Mouse (Mus musculus) olfactory bulb, adult 2 months (tissue): ENCODE results near the gene Adk.

Experiments
- CTCF ChIP-seq: fragments of 200-500 bp; IDR thresholded peaks from 2 replicates; pipeline ENCODE4 v1.5.1; 2012; ENCODE audit warnings: low read depth, mild to moderate bottlenecking, low read length, moderate library complexity; ENCODE audit not compliant: insufficient read depth
- POLR2A ChIP-seq: fragments of 200-500 bp; IDR thresholded peaks from 2 replicates; pipeline ENCODE4 v1.6.1; 2012; ENCODE audit warnings: mild to moderate bottlenecking, low read depth, low read length, moderate library complexity; ENCODE audit not compliant: insufficient read depth

DNA sequence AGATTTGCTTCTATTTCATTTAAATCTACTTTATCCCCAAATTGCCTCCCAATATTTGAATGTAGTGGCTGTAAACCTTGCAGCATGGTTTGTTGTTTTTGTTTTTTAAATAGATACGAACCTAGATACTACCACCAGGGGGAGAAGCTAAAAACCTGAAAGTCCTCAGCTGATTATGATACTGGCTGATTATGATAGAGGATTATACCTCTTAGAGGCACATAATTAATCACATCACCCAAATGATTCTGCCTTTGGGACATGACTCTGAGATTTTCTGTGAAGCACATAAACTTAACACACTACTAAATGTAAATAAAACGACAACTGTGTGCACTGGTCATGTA, 201.6 kb downstream of the Adk start:
- no peak for TF ChIP-seq CTCF
- TF ChIP-seq POLR2A = no peak
